Comparison of ENCODE assay signal across 9 mouse cellular contexts in genomic region chr3:104791017-104791416, GRCm38 (mm10). TPM values are rescaled to one million over a fixed set of nuclear protein-coding genes. Genes with fewer than 3 reads are reported as not detected.
DNase-seq lines count a peak whose midpoint lies in the region; ATAC-seq lines count a peak whose summit lies in the region.
"Had no signal": no experiment of that assay in that cellular context is flagged by ENCODE, and none has a peak within 500 bp of the region (broad histone marks: within the 10 kb centered on the region; RNA-seq: fewer than 3 reads in every experiment).

No protein-coding gene starts in this region.

- no peak overlapping the region for H3K4me3 ChIP-seq in forebrain, embryonic 11.5 days (ENCODE audit: low read depth, low read length)
- H3K4me3 ChIP-seq in intestine, embryonic 16.5 days (ENCODE audit: low read length): peak overlapping the region; percentile 76
- peak overlapping the region; percentile 45 for H3K4me3 ChIP-seq in neural tube, embryonic 13.5 days

- no peaks in the 10 kb centered on the region; the same call in 1 of the 2 replicates for H3K36me3 ChIP-seq in forebrain, embryonic 11.5 days (ENCODE audit: control insufficient read depth, insufficient read depth, low read length)
- peaks cover 8% of the 10 kb centered on the region for H3K36me3 ChIP-seq in intestine, embryonic 16.5 days (ENCODE audit: control insufficient read depth, insufficient read depth, low read length)
- 0 out of 2 replicates have a peak, but pooled peaks cover 8% of the 10 kb centered on the region for H3K36me3 ChIP-seq in neural tube, embryonic 13.5 days

- H3K9ac ChIP-seq in forebrain, embryonic 11.5 days (ENCODE audit: low read length): peak overlapping the region; percentile 69; the same call in 1 of the 2 replicates
- H3K9ac ChIP-seq in intestine, embryonic 16.5 days (ENCODE audit: low read depth, low read length): peak overlapping the region; percentile 81
- H3K9ac ChIP-seq in neural tube, embryonic 13.5 days: peak overlapping the region; percentile 72; the same call in 1 of the 2 replicates

- H3K9me3 ChIP-seq in forebrain, embryonic 11.5 days (ENCODE audit: control insufficient read depth, low read length): no peaks in the 10 kb centered on the region
- H3K9me3 ChIP-seq in intestine, embryonic 16.5 days (ENCODE audit: control insufficient read depth, low read length): no peaks in the 10 kb centered on the region
- no peaks in the 10 kb centered on the region for H3K9me3 ChIP-seq in neural tube, embryonic 13.5 days

- DNase-seq in layer of hippocampus, adult 9-11 months: peak; percentile 34
- no peak for DNase-seq in layer of hippocampus, postnatal 25 days (ENCODE audit: extremely low spot score in 1 of 2, low spot score in 1 of 2)
- no peak for DNase-seq in forebrain, embryonic 11.5 days (ENCODE audit: low spot score)
- DNase-seq in cerebellum, postnatal 36 days: no peak
- no peak for DNase-seq in frontal cortex, postnatal 14 days (ENCODE audit: low spot score in 2 of 2)
- no peak for DNase-seq in layer of hippocampus, postnatal 36 days
- DNase-seq: cerebellum, adult 8-10 months had no signal

- 22% methylated on average over 4 of the region's 4 CpGs for WGBS in forebrain, embryonic 11.5 days
- 22% methylated on average over 4 of the region's 4 CpGs for WGBS in intestine, embryonic 16.5 days
- WGBS in neural tube, embryonic 13.5 days: 26% methylated on average over 4 of the region's 4 CpGs

- no peaks in the 10 kb centered on the region for H3K27me3 ChIP-seq in forebrain, embryonic 11.5 days (ENCODE audit: control insufficient read depth, insufficient read depth, low read length)
- H3K27me3 ChIP-seq in intestine, embryonic 16.5 days (replicated peaks; ENCODE audit: control insufficient read depth, insufficient read depth, low read length): no peaks in the 10 kb centered on the region
- peaks cover 13% of the 10 kb centered on the region for H3K27me3 ChIP-seq in neural tube, embryonic 13.5 days

- peaks cover 24% of the 10 kb centered on the region for H3K4me1 ChIP-seq in forebrain, embryonic 11.5 days (replicated peaks; ENCODE audit: control insufficient read depth, insufficient read depth, low read length)
- H3K4me1 ChIP-seq in intestine, embryonic 16.5 days (ENCODE audit: control insufficient read depth, insufficient read depth, low read length): peaks cover 66% of the 10 kb centered on the region
- H3K4me1 ChIP-seq in neural tube, embryonic 13.5 days (replicated peaks): peaks cover 78% of the 10 kb centered on the region

- H3K27ac ChIP-seq in forebrain, embryonic 11.5 days (ENCODE audit: low read depth, low read length): no peak overlapping the region
- peak overlapping the region; percentile 92 for H3K27ac ChIP-seq in intestine, embryonic 16.5 days (ENCODE audit: low read length)
- H3K27ac ChIP-seq in neural tube, embryonic 13.5 days (replicated peaks): peak overlapping the region; percentile 62

- ATAC-seq in forebrain, embryonic 11.5 days (replicated peaks; ENCODE audit: low FRiP score): no peak
- ATAC-seq in intestine, embryonic 16.5 days: no peak
- ATAC-seq in neural tube, embryonic 13.5 days (ENCODE audit: low read depth): no peak

- H3K4me2 ChIP-seq in forebrain, embryonic 11.5 days (ENCODE audit: low read depth, low read length, severe bottlenecking): peak overlapping the region; percentile 88
- H3K4me2 ChIP-seq in intestine, embryonic 16.5 days (ENCODE audit: low read depth, low read length): peak overlapping the region; percentile 80
- peak overlapping the region; percentile 86 for H3K4me2 ChIP-seq in neural tube, embryonic 13.5 days

RNA-seq across cellular contexts. Expression of gene Rhoc, which starts 2.8 kb away (rescaled TPM):
- 10 to 100 TPM; 25.8 to 26.2 TPM for total RNA-seq in layer of hippocampus, postnatal 25 days (2021)
- 80.5 and 98.0 TPM in 2 replicates for polyA plus RNA-seq in forebrain, embryonic 11.5 days (2014; fragmentation: Nextera tagmentation; extraction: Ambion mirVana)
- polyA plus RNA-seq in intestine, embryonic 16.5 days (2015; fragmentation: Nextera tagmentation; extraction: Ambion mirVana): 171 and 184 TPM in 2 replicates
- polyA plus RNA-seq in neural tube, embryonic 13.5 days (2015; fragmentation: Nextera tagmentation; extraction: Ambion mirVana): 82.9 and 83.0 TPM in 2 replicates
- 10 to 100 TPM; 24.0 to 24.3 TPM for total RNA-seq in layer of hippocampus, postnatal 36 days (2021)

RNA-seq across cellular contexts. Expression of gene Fam19a3, which starts 9.4 kb away (rescaled TPM):
- not detected for total RNA-seq in layer of hippocampus, postnatal 25 days (2021)
- polyA plus RNA-seq in forebrain, embryonic 11.5 days (2014; fragmentation: Nextera tagmentation; extraction: Ambion mirVana): 0.24 TPM in 1 of 2 replicates, not detected in the other
- 0.06 and 0.09 TPM in 2 replicates for polyA plus RNA-seq in intestine, embryonic 16.5 days (2015; fragmentation: Nextera tagmentation; extraction: Ambion mirVana)
- polyA plus RNA-seq in neural tube, embryonic 13.5 days (2015; fragmentation: Nextera tagmentation; extraction: Ambion mirVana): not detected in 2 replicates
- total RNA-seq in layer of hippocampus, postnatal 36 days (2021): not detected

RNA-seq across cellular contexts. Expression of gene Ppm1j, which starts 10.2 kb away (rescaled TPM):
- total RNA-seq in layer of hippocampus, postnatal 25 days (2021): under 1 TPM; 0.63 to 0.79 TPM
- 1.1 and 1.2 TPM in 2 replicates for polyA plus RNA-seq in forebrain, embryonic 11.5 days (2014; fragmentation: Nextera tagmentation; extraction: Ambion mirVana)
- polyA plus RNA-seq in intestine, embryonic 16.5 days (2015; fragmentation: Nextera tagmentation; extraction: Ambion mirVana): 4.3 and 5.2 TPM in 2 replicates
- 1.5 and 1.9 TPM in 2 replicates for polyA plus RNA-seq in neural tube, embryonic 13.5 days (2015; fragmentation: Nextera tagmentation; extraction: Ambion mirVana)
- under 1 TPM in 1 of 2 experiments, not detected in 1; 0.25 TPM for total RNA-seq in layer of hippocampus, postnatal 36 days (2021)

RNA-seq across cellular contexts. Expression of gene Mov10, which starts 27.3 kb away (rescaled TPM):
- 10 to 100 TPM in 1 of 2 experiments, 1 to 10 TPM in 1; 7.0 to 12.5 TPM for total RNA-seq in layer of hippocampus, postnatal 25 days (2021)
- polyA plus RNA-seq in forebrain, embryonic 11.5 days (2014; fragmentation: Nextera tagmentation; extraction: Ambion mirVana): 13.8 and 15.3 TPM in 2 replicates
- 139 and 161 TPM in 2 replicates for polyA plus RNA-seq in intestine, embryonic 16.5 days (2015; fragmentation: Nextera tagmentation; extraction: Ambion mirVana)
- polyA plus RNA-seq in neural tube, embryonic 13.5 days (2015; fragmentation: Nextera tagmentation; extraction: Ambion mirVana): 13.4 and 13.8 TPM in 2 replicates
- total RNA-seq in layer of hippocampus, postnatal 36 days (2021): 10 to 100 TPM in 1 of 2 experiments, 1 to 10 TPM in 1; 8.4 to 12.9 TPM
